Mouse (Mus musculus) forebrain, embryonic 10.5 days (tissue): ENCODE data around the gene Hist1h2ao. TPM values are rescaled to one million over a fixed set of nuclear protein-coding genes. Genes with fewer than 3 reads are reported as not detected.
"Not testable (repeated sequence)": the region's sequence is repeated elsewhere in the genome, so short reads cannot be mapped to it uniquely, and the experiment has no call there.

Experiments used
- DNase-seq: peaks from one replicate; pipeline ENCODE4 v3.0.0-alpha.2; 2017; ENCODE audit warnings: low spot score; ENCODE audit errors: extremely low spot score
- H3K27ac ChIP-seq: fragments of 300-500 bp; sonication (generic); 2 replicates; pipeline ENCODE4 v1.5.1; 2016; ENCODE audit warnings: mild to moderate bottlenecking
- H3K27me3 ChIP-seq: fragments of 300-500 bp; sonication (generic); 2 replicates; pipeline ENCODE4 v1.6.1; 2016; ENCODE audit warnings: mild to moderate bottlenecking; ENCODE audit not compliant: poor library complexity, severe bottlenecking
- H3K36me3 ChIP-seq: fragments of 300-500 bp; sonication (generic); replicated peaks from 2 replicates; pipeline ENCODE4 v1.6.1; 2016; ENCODE audit warnings: mild to moderate bottlenecking, moderate library complexity
- H3K4me1 ChIP-seq: fragments of 300-500 bp; sonication (generic); 2 replicates; pipeline ENCODE4 v1.6.1; 2016
- H3K4me3 ChIP-seq: fragments of 300-500 bp; sonication (generic); 2 replicates; pipeline ENCODE4 v1.5.1; 2016; ENCODE audit warnings: mild to moderate bottlenecking, moderate library complexity
- H3K9me3 ChIP-seq: fragments of 300-500 bp; sonication (generic); 2 replicates; pipeline ENCODE4 v1.6.1; 2016; ENCODE audit warnings: mild to moderate bottlenecking, moderate library complexity
- WGBS: fragments of 180-500 bp; shearing (Covaris S2); methylation state at CpG from one replicate; pipeline ENCODE4 v1.1.7; 2016; 5-methylcytosine and 5-hydroxymethylcytosine counted together
- polyA plus RNA-seq: library from polyadenylated mRNA; unstranded; fragments of >200 nt; fragmentation: Nextera tagmentation; extraction: Ambion mirVana; gene quantifications from 2 replicates; pipeline ENCODE4 v1.2.1, GENCODE M21; 2016

The Hist1h2ao gene
- polyA plus RNA-seq, 1 experiment from 2014 or later = not detected

DNA sequence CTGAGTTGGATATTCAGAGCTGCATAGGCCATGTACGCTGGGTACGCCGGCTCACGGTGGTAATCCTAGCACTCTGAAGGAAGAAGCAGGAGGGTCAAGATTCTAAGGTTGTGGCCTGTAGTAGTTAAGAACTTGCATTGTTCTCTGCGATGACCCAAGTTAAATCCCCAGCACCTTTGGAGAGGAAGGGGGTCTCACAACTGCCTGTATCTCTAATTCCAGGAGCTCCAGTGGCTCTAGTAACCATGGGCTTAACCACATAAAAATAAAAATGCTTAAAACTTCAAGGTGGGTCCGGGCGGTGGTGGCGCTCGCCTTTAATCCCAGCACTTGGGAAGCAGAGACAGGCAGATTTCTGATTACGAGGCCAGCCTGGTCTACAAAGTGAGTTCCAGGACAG is 20.1 kb downstream of the Hist1h2ao start:
- H3K4me1 ChIP-seq = peaks cover 4% of the 10 kb centered on the region
- H3K27me3 ChIP-seq = no peaks in the 10 kb centered on the region
- peak overlapping the region; percentile 18 for H3K4me3 ChIP-seq
- H3K27ac ChIP-seq = peak overlapping the region; percentile 72
- no peaks in the 10 kb centered on the region for H3K9me3 ChIP-seq
- peak; percentile 19 for DNase-seq
- peaks cover 7% of the 10 kb centered on the region for H3K36me3 ChIP-seq
- 90% methylated on average over 10 of the region's 10 CpGs for WGBS

DNA sequence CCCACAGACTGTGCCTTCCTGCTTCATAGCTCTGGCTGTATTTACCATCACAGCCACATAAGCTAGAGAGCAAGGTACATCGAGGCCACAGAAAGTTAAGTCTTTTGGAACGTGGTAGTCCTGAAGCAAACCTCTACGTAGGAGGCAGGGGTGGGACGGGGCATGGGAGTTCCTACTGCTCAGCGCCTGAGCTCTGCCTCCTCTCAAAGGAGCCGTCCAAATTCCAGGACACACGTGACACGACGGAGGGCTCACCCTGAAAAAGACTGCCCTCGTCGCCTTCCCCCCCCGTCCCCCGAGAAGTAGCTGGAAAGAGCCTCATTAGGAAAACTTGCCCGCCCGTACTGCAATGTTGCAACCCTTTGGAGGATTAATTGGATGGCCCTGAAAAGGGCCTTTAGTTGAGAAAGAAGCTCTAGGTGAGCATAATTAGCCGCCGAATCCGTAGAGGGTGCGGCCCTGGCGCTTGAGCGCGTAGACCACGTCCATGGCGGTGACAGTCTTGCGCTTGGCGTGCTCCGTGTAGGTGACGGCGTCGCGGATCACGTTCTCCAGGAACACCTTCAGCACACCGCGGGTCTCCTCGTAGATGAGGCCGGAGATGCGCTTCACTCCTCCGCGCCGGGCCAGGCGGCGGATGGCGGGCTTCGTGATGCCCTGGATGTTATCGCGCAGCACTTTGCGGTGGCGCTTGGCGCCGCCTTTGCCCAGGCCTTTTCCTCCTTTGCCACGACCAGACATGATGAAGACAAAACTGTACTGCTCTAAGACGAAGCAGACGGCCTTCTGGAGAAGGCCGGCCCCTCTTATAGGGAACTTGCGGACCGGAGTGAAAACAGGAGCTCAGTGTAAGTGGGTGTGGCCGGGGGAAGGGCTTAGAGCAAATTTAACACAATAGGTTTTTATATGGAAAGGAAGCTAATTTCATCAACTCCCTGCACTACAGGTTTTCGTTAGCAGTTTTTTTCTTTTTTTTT is 21.4 kb downstream of the Hist1h2ao start, which contains the start of gene Hist1h4n:
Gene Hist1h4n, minus strand, starts transcription at position 779 of the 977 bp plus-strand sequence.
- WGBS = under 1% methylated on average over 30 of the region's 58 CpGs
- peak within 1 kb of the TSS; percentile 34 for H3K4me3 ChIP-seq
- not testable (repeated sequence) for DNase-seq

DNA sequence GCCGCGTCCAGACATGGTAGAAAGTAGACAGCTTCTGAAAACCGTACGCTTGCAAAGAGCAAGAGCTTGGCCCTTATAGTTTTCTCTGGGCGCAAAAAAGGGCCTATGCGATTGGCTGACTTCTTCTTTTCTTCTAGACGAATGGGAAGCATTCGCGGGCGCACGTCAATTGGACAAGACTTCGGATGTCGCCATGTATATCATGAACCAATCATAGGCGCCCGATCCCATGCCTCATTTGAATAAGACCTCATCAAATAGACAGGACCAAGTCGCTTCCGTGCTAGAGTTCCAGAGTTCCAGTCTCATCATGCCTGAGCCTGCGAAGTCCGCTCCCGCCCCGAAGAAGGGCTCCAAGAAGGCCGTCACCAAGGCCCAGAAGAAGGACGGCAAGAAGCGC is 23.2 kb downstream of the Hist1h2ao start, which contains the start of the genes Hist1h2ap and Hist1h2br:
Gene Hist1h2ap, minus strand, starts transcription at position 47 of the 400 bp plus-strand sequence.
Gene Hist1h2br, plus strand, starts transcription at position 283 of the 400 bp plus-strand sequence.
- H3K27me3 ChIP-seq, DNase-seq, H3K36me3 ChIP-seq, H3K27ac ChIP-seq, H3K9me3 ChIP-seq, H3K4me1 ChIP-seq, H3K4me3 ChIP-seq: not testable (repeated sequence)
- no CpG with 5 or more reads among the region's 24 CpGs for WGBS

More for the DNA sequence above, 21.4 kb downstream of the Hist1h2ao start, which contains the start of gene Hist1h4n:
- H3K4me1 ChIP-seq, H3K36me3 ChIP-seq, H3K27me3 ChIP-seq, H3K9me3 ChIP-seq: not testable (repeated sequence)
- H3K27ac ChIP-seq = peak within 1 kb of the TSS; percentile 74

DNA sequence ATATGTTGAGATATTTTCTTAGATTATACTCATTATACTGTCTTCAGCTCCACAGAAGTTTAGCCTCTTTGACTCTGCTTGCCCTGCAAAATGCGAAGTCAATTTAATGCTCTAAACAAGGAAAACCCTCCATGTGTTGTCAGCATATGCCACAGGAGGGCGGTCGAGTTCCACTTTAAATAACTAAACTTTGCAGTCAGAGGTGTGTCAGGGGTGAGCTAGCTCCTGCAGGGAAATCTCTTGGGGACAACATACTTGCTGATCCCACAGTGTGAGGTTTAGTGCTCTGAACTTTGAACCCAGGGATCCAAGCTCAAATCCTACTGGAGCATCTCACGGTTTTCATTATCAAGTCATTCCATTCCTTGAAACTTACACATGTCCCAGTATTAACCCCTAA is 30.2 kb downstream of the Hist1h2ao start:
- not testable (repeated sequence) for H3K9me3 ChIP-seq, H3K4me3 ChIP-seq, DNase-seq, H3K27me3 ChIP-seq, H3K27ac ChIP-seq, H3K36me3 ChIP-seq, H3K4me1 ChIP-seq
- WGBS = no CpG with 5 or more reads among the region's 4 CpGs

DNA sequence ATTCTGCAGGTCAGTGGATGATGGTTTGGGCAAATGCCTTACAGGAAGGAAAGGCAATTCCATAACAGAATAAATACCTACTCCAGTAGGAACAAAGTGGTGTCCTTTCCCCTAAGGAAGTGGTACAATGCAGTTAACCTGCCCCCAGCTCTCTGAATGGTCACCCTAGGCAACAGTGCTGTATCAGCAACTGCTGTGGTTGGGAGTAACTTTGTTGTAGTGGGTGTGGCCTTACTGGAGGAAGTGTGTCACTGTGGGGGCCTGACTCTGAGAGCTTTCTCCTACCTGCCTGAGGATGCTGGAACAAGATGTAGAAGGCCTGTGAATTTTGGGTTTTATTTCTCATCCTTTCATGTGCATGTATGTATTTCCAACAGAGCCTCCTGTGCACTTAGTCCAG is 36.1 kb downstream of the Hist1h2ao start:
- H3K9me3 ChIP-seq, H3K27me3 ChIP-seq, DNase-seq, H3K4me3 ChIP-seq, H3K27ac ChIP-seq, H3K4me1 ChIP-seq, H3K36me3 ChIP-seq: not testable (repeated sequence)

DNA sequence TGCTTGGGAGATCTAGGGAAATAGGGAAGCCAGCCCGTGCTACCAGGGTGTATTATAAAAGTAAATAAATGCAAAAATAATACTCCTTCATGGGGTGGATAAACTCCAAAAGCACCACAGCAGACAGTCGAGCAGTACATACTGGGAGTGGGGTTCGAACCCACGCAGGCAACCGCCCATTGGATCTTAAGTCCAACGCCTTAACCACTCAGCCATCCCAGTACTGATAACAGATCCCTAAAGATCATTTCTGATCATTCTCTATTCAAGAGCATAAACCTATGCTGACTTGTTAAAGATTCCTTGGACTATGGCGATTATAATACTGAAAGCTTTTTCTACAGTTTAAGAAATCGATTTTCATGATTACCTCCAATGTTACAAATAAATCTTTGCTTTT is 37.6 kb downstream of the Hist1h2ao start:
- Histone ChIP-seq H3K4me3 (peak overlapping the region; percentile 36), H3K9me3 (no peaks in the 10 kb centered on the region), H3K36me3 (no peaks in the 10 kb centered on the region), H3K4me1 (peaks cover 3% of the 10 kb centered on the region; the same call in 1 of the 2 replicates), H3K27ac (no peak overlapping the region), H3K27me3 (no peaks in the 10 kb centered on the region)
- 14% methylated on average over 8 of the region's 8 CpGs for WGBS
- DNase-seq = peak; percentile 27

DNA sequence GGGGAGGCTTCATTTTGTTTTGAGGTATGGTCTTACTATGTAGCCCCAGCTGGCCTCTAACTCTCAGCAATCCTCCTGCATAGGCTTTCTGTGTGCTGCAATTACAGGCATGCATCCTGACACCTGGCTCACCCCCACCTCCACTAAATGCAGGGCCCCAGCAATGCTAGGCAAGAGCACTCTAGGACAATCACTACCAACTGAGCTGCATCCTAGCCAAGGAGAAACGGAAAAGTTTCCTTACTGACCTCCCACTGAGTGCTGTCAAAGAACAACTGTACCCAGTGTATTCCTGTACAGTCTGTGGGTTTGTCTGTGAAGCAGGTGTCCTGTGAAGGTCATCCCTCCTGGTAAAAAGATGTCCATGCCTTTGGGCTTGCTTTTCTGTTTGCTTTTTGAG is 40.4 kb downstream of the Hist1h2ao start:
- not testable (repeated sequence) for H3K36me3 ChIP-seq, H3K4me3 ChIP-seq, H3K9me3 ChIP-seq, H3K27me3 ChIP-seq, H3K27ac ChIP-seq, H3K4me1 ChIP-seq, DNase-seq
- WGBS = 43% methylated on average over 1 of the region's 1 CpGs

DNA sequence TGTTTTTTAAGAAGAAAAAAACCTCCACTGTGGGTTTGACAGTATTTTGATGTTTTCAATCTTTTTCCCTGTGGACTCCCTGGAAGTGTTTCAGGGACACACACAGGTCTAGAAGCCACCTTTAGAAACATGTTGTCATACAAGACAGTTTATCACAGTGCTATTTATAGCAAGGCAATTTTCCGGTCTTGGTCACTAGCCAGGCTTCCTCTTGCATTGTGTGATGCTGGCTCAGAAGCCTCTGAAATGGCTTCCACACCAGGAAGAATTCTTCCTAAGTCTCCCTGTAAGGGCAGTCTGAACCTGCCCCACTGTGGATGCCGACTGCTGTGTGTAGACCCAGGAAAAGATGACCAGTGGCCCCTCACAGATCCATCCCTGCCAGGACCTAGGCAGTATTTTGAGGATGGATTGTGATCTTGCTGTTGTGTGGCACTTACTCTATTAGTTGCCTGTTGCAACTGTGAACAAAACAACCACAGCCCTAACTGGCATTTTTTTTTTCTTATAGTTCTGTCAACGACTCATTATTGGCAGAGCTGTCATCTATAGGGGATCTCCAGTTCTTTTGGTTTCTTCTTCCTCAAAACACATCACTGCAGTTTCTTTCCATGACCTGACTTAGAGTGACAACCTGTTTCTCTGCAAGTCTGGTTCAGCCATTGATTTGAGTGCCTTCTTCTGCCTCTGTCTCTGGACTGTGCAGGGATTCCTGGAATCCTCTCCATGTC is 42.1 kb downstream of the Hist1h2ao start:
- no peaks in the 10 kb centered on the region for H3K27me3 ChIP-seq
- H3K4me1 ChIP-seq = peaks cover 6% of the 10 kb centered on the region
- H3K9me3 ChIP-seq = no peaks in the 10 kb centered on the region
- H3K27ac ChIP-seq = no peak overlapping the region
- H3K4me3 ChIP-seq = no peak overlapping the region
- no peak for DNase-seq
- 87% methylated on average over 3 of the region's 3 CpGs for WGBS
- no peaks in the 10 kb centered on the region for H3K36me3 ChIP-seq

DNA sequence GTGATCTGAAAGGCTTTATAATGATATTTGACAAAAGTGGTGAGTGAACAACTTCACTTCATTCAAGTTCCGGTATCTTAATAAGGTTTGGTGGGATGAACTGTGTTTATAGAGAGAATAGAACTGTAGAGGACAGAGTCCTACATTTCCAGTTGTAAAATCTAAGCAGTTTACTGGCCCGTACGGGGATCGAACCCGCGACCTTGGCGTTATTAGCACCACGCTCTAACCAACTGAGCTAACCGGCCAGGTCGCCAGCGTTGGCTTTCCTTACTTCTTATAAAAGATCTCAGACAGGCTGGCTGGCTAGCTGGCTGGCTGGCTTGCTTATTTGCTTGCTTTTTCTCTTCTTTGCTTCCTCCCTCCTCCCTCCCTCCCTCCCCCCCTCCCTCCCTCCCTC is 44.9 kb downstream of the Hist1h2ao start:
- peak overlapping the region; percentile 62 for H3K4me3 ChIP-seq
- DNase-seq = peak; percentile 88
- H3K4me1 ChIP-seq = peaks cover 3% of the 10 kb centered on the region; the same call in 1 of the 2 replicates
- no peaks in the 10 kb centered on the region for H3K36me3 ChIP-seq
- H3K27ac ChIP-seq = peak overlapping the region; percentile 70
- WGBS = under 1% methylated on average over 11 of the region's 11 CpGs
- no peaks in the 10 kb centered on the region for H3K27me3 ChIP-seq
- no peaks in the 10 kb centered on the region for H3K9me3 ChIP-seq

DNA sequence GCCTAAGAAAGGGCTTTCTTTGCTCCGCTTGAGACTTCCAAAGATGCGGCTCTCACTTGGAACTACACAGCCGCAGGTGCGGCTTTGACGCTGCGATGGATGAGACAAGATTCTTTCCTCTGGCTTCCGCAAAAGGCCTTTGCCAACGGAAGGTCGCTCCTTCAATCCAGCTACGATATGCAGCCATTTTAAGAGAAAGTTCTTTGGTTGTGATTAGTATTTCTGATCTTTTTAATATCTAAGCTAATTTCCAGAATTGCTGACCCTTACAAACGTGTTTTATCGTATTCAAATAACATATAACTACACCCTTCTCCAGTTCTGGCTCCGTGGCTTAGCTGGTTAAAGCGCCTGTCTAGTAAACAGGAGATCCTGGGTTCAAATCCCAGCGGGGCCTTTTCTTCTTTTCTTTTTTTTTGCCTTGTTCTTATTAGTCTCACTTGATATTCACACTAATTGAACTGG is 45.5 kb downstream of the Hist1h2ao start:
- under 1% methylated on average over 15 of the region's 15 CpGs for WGBS
- H3K4me3 ChIP-seq = peak overlapping the region; percentile 62
- no peaks in the 10 kb centered on the region for H3K27me3 ChIP-seq
- H3K27ac ChIP-seq = peak overlapping the region; percentile 70
- H3K9me3 ChIP-seq = no peaks in the 10 kb centered on the region
- DNase-seq = peak; percentile 58
- no peaks in the 10 kb centered on the region for H3K36me3 ChIP-seq
- H3K4me1 ChIP-seq = peaks cover 3% of the 10 kb centered on the region; the same call in 1 of the 2 replicates
